Mouse (Mus musculus) ES-Bruce4 (cell line): ENCODE results near the gene Lgr4. TPM values are rescaled to one million over a fixed set of nuclear protein-coding genes. Genes with fewer than 3 reads are reported as not detected.

ENCODE experiments used
- H3K27ac ChIP-seq: 2 replicates; pipeline ENCODE4 v1.5.1; 2012; ENCODE audit warnings: low read length, inconsistent platforms; ENCODE audit not compliant: insufficient read depth
- H3K27me3 ChIP-seq: 2 replicates; pipeline ENCODE4 v1.6.1; 2012; ENCODE audit warnings: mild to moderate bottlenecking, low read length, inconsistent platforms; ENCODE audit not compliant: control insufficient read depth, poor library complexity, insufficient read depth, severe bottlenecking
- H3K36me3 ChIP-seq: 2 replicates; pipeline ENCODE4 v1.6.1; 2012; ENCODE audit warnings: inconsistent platforms, mild to moderate bottlenecking, low read length, moderate library complexity; ENCODE audit not compliant: control insufficient read depth, poor library complexity, insufficient read depth, severe bottlenecking
- H3K4me1 ChIP-seq: one replicate; pipeline ENCODE4 v1.8.1; 2011; ENCODE audit warnings: low read length; ENCODE audit not compliant: control insufficient read depth, insufficient read depth
- H3K4me3 ChIP-seq: 2 replicates; pipeline ENCODE4 v1.5.1; 2011; ENCODE audit warnings: low read depth, mild to moderate bottlenecking, low read length
- H3K9ac ChIP-seq: 2 replicates; pipeline ENCODE4 v1.6.1; 2012; ENCODE audit warnings: low read depth, mild to moderate bottlenecking, inconsistent platforms; ENCODE audit not compliant: poor library complexity, severe bottlenecking
- H3K9me3 ChIP-seq: replicated peaks from 2 replicates; pipeline ENCODE4 v1.6.1; 2012; ENCODE audit warnings: mild to moderate bottlenecking, low read length, inconsistent platforms; ENCODE audit not compliant: control insufficient read depth, poor library complexity, insufficient read depth, severe bottlenecking
- CTCF ChIP-seq: IDR thresholded peaks from one replicate; pipeline ENCODE4 v1.8.1; 2011; ENCODE audit warnings: low read depth, low read length
- EP300 ChIP-seq: IDR thresholded peaks from 2 replicates; pipeline ENCODE4 v1.6.1; 2011; ENCODE audit warnings: low read depth, low read length; ENCODE audit not compliant: insufficient read depth
- POLR2A ChIP-seq: IDR thresholded peaks from one replicate; pipeline ENCODE4 v1.8.1; 2011; ENCODE audit warnings: low read length; ENCODE audit not compliant: insufficient read depth
- polyA plus RNA-seq: library from polyadenylated mRNA; stranded (reverse); fragments of >200 nt; gene quantifications from 2 replicates; pipeline ENCODE4 v1.2.4, GENCODE M21; 2011; ENCODE audit warnings: low read depth; ENCODE audit not compliant: missing spikeins, insufficient read depth, insufficient read length

Lgr4 gene
- polyA plus RNA-seq, 1 experiment, result 64.2 TPM

DNA sequence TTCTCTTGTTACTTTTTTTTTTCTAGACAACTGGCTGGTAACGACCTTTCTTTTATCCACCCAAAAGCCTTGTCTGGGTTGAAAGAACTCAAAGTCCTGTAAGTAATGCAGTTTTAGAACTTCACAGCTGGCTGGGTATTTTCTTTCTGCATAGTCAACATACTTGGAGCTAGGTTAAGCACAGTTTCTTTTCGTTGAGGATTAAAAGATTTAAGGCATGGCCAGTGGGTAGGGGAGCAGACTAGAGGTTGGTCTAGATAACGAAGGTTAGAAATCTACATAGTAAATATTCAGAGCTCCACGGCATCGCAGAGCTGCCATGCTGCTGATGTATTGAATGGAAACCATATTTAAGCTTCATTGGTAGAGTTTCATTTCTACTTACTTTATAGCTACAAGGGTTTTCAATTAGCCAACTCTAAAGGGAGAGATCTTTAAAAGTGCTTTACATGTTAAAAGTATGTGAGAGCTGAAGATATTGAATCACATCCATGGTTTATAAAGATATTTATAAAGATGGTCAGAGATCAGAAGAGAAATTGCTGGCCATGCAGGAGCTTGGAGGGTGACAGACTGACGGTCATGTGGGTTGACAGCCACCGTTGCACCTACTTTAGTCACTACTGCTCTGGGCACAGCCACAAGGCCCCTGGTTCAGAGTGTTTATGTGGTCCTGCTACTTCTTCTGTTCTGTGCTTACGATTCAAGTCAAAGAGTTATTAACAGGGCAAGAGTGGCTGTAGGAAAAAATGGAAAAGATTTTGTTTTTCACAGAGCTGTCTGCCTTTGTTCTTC is 72.4 kb downstream of the Lgr4 start:
- TF ChIP-seq CTCF, result no peak
- no peak for TF ChIP-seq POLR2A
- Histone ChIP-seq H3K9me3 (no peaks in the 10 kb centered on the region), H3K27ac (no peak overlapping the region), H3K36me3 (peaks cover 5% of the 10 kb centered on the region; the same call in 1 of the 2 replicates), H3K4me3 (no peak overlapping the region), H3K27me3 (no peaks in the 10 kb centered on the region), H3K9ac (no peak overlapping the region), H3K4me1 (no peaks in the 10 kb centered on the region)

DNA sequence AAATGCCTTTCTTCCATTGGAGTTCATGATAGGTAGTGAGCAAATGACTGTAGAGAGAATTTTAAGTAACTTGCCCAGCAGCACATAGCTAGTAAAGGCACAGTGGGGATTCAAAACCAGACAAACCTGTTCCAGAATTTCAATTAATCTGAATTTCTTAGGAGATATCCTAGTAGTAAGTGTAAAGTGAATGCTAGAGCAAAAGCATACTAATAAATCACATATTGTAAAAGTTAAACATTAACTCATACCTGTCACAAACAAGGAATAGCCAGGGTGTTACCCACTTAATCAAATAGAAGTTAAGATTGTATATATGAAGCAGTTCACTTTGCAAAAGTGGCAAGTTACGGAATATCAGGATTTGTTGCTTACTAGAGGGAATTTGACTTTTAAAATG is 74.3 kb downstream of the Lgr4 start:
- Histone ChIP-seq H3K27ac (no peak overlapping the region), H3K9me3 (no peaks in the 10 kb centered on the region), H3K9ac (no peak overlapping the region), H3K36me3 (peaks cover 2% of the 10 kb centered on the region; the same call in 1 of the 2 replicates), H3K4me1 (no peaks in the 10 kb centered on the region), H3K4me3 (no peak overlapping the region), H3K27me3 (no peaks in the 10 kb centered on the region)
- no peak for TF ChIP-seq POLR2A
- TF ChIP-seq EP300, result no peak
- no peak for TF ChIP-seq CTCF

DNA sequence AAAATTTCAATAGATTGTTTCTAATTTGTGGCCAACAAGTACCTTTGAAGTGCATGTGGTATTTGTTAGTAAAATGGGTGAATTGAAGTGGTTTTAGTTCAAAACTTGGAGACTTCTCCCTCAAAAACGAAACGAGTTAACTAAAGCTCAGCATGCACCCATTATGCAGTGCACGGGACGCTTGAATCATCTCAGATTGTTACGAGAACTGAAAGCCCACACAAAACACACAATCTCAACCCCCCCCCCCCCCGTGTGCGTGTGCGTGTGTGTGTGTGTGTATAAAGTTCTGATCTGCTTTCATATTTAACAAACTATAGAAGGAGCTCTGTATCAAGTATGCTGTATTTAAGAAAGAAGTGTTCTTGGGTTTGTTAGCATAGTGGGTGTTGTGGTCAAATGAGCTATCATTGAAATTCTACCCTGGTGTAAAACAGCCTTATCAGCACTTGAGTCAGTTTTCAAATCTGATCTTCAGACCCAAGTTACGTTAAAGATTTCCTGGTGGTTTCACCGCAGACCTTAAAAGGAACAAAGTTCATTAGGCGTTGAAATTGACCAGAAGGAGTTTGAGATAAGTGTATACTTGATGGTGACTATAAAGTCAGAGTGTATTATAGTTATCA is 75.1 kb downstream of the Lgr4 start:
- Histone ChIP-seq H3K27me3 (no peaks in the 10 kb centered on the region), H3K9ac (no peak overlapping the region), H3K36me3 (peaks cover 2% of the 10 kb centered on the region; the same call in 1 of the 2 replicates), H3K9me3 (no peaks in the 10 kb centered on the region), H3K4me1 (no peaks in the 10 kb centered on the region), H3K4me3 (no peak overlapping the region), H3K27ac (no peak overlapping the region)
- TF ChIP-seq EP300, result no peak

DNA sequence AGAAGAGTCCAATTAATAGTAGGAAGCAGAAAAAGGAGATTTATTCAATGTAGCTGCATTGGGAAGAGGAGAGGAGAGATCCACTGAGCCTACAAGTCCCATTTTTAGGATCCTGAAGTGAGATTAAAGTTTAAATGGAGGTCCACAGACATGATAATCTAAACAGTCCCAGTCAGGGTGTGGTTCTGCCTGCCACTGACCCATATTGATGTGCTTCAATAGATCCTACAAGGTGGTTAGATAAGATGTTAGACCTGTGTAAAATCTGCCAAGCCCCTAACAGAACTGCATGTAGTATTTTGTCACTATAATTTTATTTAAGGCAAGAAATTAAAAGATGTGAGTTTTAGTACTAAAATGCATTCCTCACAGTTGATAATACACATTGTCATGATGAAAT is 76.0 kb downstream of the Lgr4 start:
- H3K4me1 ChIP-seq, result no peaks in the 10 kb centered on the region

DNA sequence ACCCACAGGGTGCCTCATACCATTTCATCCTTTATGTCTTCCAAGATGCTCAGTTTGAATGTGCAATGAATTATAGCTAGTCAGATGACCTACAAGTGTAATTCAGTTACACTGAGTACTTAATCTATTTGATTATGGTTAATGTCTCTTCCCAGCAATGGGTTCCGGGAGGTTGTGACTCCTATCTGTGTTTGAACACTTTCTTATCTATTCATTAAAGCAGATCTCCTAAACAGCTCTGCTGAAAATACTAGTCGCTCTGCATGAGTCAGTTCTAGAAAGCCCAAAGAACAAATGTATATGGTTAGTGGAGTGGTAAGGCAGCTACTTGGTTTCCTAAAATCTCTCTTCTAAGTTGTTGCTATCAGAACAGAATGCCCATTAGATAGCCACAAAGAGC is 77.6 kb downstream of the Lgr4 start:
- H3K4me1 ChIP-seq, result no peaks in the 10 kb centered on the region
- H3K27ac ChIP-seq, result no peak overlapping the region
- no peaks in the 10 kb centered on the region for H3K27me3 ChIP-seq

More for the DNA sequence above, 76.0 kb downstream of the Lgr4 start:
- H3K36me3 ChIP-seq, result peaks cover 2% of the 10 kb centered on the region; the same call in 1 of the 2 replicates
- no peak overlapping the region for H3K4me3 ChIP-seq
- H3K27me3 ChIP-seq, result no peaks in the 10 kb centered on the region
- no peaks in the 10 kb centered on the region for H3K9me3 ChIP-seq
- H3K27ac ChIP-seq, result no peak overlapping the region
- H3K9ac ChIP-seq, result no peak overlapping the region
- TF ChIP-seq POLR2A, result no peak
- TF ChIP-seq CTCF, result no peak
- no peak for TF ChIP-seq EP300

DNA sequence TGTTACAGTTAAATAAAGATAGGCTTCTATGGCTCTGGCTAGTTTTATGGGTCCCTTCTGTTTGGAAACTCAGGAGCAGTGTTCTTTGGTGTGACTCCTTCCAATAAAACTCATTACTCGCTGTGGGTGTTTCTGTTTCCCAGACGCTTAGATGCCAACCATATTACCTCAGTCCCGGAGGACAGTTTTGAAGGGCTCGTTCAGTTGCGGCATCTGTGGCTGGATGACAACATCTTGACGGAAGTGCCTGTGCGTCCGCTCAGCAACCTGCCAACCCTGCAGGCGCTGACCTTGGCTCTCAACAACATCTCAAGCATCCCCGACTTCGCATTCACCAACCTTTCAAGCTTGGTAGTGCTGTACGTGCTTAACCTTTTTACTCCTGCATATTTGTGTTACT is 79.0 kb downstream of the Lgr4 start:
- no peak overlapping the region for H3K9ac ChIP-seq
- H3K27me3 ChIP-seq, result no peaks in the 10 kb centered on the region
- no peak overlapping the region for H3K27ac ChIP-seq
- no peak for TF ChIP-seq EP300
- peaks cover 9% of the 10 kb centered on the region for H3K36me3 ChIP-seq
- H3K4me3 ChIP-seq, result no peak overlapping the region
- no peaks in the 10 kb centered on the region for H3K9me3 ChIP-seq
- no peaks in the 10 kb centered on the region for H3K4me1 ChIP-seq

More for the DNA sequence above, 77.6 kb downstream of the Lgr4 start:
- no peak overlapping the region for H3K4me3 ChIP-seq
- no peaks in the 10 kb centered on the region for H3K9me3 ChIP-seq
- TF ChIP-seq CTCF (no peak), POLR2A (no peak), EP300 (no peak)
- peaks cover 9% of the 10 kb centered on the region for H3K36me3 ChIP-seq
- H3K9ac ChIP-seq, result no peak overlapping the region
